Mouse (Mus musculus): ENCODE measurements at regions not wholly inside any gene's neighbourhood (a gene's known extent, or its start where the extent isn't known, plus 50 kb on each side); places are given as distances from the start of the nearest gene placed in this dataset.

- H3K4me1 ChIP-seq (ENCODE audit: control insufficient read depth, insufficient read depth, low read length): no peaks in the 10 kb centered on the region
- H3K9me3 ChIP-seq (ENCODE audit: control insufficient read depth, low read length): no peaks in the 10 kb centered on the region
- no peak overlapping the region for H3K9ac ChIP-seq (ENCODE audit: low read depth, low read length)
- H3K36me3 ChIP-seq (ENCODE audit: control insufficient read depth, insufficient read depth, low read length): no peaks in the 10 kb centered on the region
- H3K4me3 ChIP-seq (ENCODE audit: low read length): no peak overlapping the region
- H3K4me2 ChIP-seq (replicated peaks; ENCODE audit: low read depth, low read length): no peak overlapping the region
- no peak overlapping the region for H3K27ac ChIP-seq (ENCODE audit: low read depth, low read length)
- WGBS: 68% methylated on average over 5 of the region's 5 CpGs
- H3K27me3 ChIP-seq (ENCODE audit: control insufficient read depth, insufficient read depth, low read length): peaks cover 4% of the 10 kb centered on the region; the same call in 1 of the 2 replicates
- ATAC-seq (ENCODE audit: low FRiP score, low TSS enrichment): no peak
These were observed 72.2 kb upstream of the Frmpd3 start for GRCm38 (mm10) chrX:140269742-140270457.

- H3K27ac ChIP-seq (ENCODE audit: low read depth, low read length): no peak overlapping the region
- H3K4me1 ChIP-seq (ENCODE audit: control insufficient read depth, insufficient read depth, low read length): no peaks in the 10 kb centered on the region
- peak; percentile 72; the same call in 1 of the 2 replicates for ATAC-seq (ENCODE audit: low FRiP score, low TSS enrichment)
- peak overlapping the region; percentile 46 for H3K4me3 ChIP-seq (ENCODE audit: low read length)
- H3K4me2 ChIP-seq (replicated peaks; ENCODE audit: low read depth, low read length): peak overlapping the region; percentile 87
- H3K9ac ChIP-seq (ENCODE audit: low read depth, low read length): peak overlapping the region; percentile 40; the same call in 1 of the 2 replicates
- WGBS: 19% methylated on average over 37 of the region's 54 CpGs
- H3K27me3 ChIP-seq (ENCODE audit: control insufficient read depth, insufficient read depth, low read length): peaks cover 44% of the 10 kb centered on the region
- no peaks in the 10 kb centered on the region for H3K9me3 ChIP-seq (ENCODE audit: control insufficient read depth, low read length)
- H3K36me3 ChIP-seq (ENCODE audit: control insufficient read depth, insufficient read depth, low read length): no peaks in the 10 kb centered on the region
These were observed 64.6 kb upstream of the Frmpd3 start for GRCm38 (mm10) chrX:140277327-140277947.

- Histone ChIP-seq H3K4me3 (ENCODE audit: low read length) (peak overlapping the region; percentile 46), H3K4me1 (ENCODE audit: control insufficient read depth, insufficient read depth, low read length) (no peaks in the 10 kb centered on the region), H3K36me3 (ENCODE audit: control insufficient read depth, insufficient read depth, low read length) (no peaks in the 10 kb centered on the region), H3K27me3 (ENCODE audit: control insufficient read depth, insufficient read depth, low read length) (peaks cover 44% of the 10 kb centered on the region), H3K27ac (ENCODE audit: low read depth, low read length) (no peak overlapping the region), H3K9me3 (ENCODE audit: control insufficient read depth, low read length) (no peaks in the 10 kb centered on the region), H3K9ac (ENCODE audit: low read depth, low read length) (peak overlapping the region; percentile 40; the same call in 1 of the 2 replicates), H3K4me2 (replicated peaks; ENCODE audit: low read depth, low read length) (peak overlapping the region; percentile 87)
- ATAC-seq (ENCODE audit: low FRiP score, low TSS enrichment): peak; percentile 47; the same call in 1 of the 2 replicates
- 29% methylated on average over 67 of the region's 69 CpGs for WGBS
These were observed 63.9 kb upstream of the Frmpd3 start for GRCm38 (mm10) chrX:140277978-140278729.

- Histone ChIP-seq H3K9ac (ENCODE audit: low read depth, low read length) (no peak overlapping the region), H3K4me2 (replicated peaks; ENCODE audit: low read depth, low read length) (no peak overlapping the region), H3K9me3 (ENCODE audit: control insufficient read depth, low read length) (no peaks in the 10 kb centered on the region), H3K27ac (ENCODE audit: low read depth, low read length) (no peak overlapping the region), H3K36me3 (ENCODE audit: control insufficient read depth, insufficient read depth, low read length) (no peaks in the 10 kb centered on the region), H3K4me1 (ENCODE audit: control insufficient read depth, insufficient read depth, low read length) (no peaks in the 10 kb centered on the region), H3K4me3 (ENCODE audit: low read length) (no peak overlapping the region), H3K27me3 (ENCODE audit: control insufficient read depth, insufficient read depth, low read length) (peaks cover 44% of the 10 kb centered on the region)
- 25% methylated on average over 6 of the region's 6 CpGs for WGBS
- ATAC-seq (ENCODE audit: low FRiP score, low TSS enrichment): no peak; the same call in 1 of the 2 replicates
These were observed 62.8 kb upstream of the Frmpd3 start for GRCm38 (mm10) chrX:140279266-140279665.

- H3K4me3 ChIP-seq (ENCODE audit: low read length): no peak overlapping the region
- no peak overlapping the region for H3K27ac ChIP-seq (ENCODE audit: low read depth, low read length)
- WGBS: 27% methylated on average over 12 of the region's 12 CpGs
- H3K27me3 ChIP-seq (ENCODE audit: control insufficient read depth, insufficient read depth, low read length): peaks cover 43% of the 10 kb centered on the region
- peak overlapping the region; percentile 12; the same call in 1 of the 2 replicates for H3K4me2 ChIP-seq (replicated peaks; ENCODE audit: low read depth, low read length)
- H3K36me3 ChIP-seq (ENCODE audit: control insufficient read depth, insufficient read depth, low read length): no peaks in the 10 kb centered on the region
- no peaks in the 10 kb centered on the region for H3K4me1 ChIP-seq (ENCODE audit: control insufficient read depth, insufficient read depth, low read length)
- no peak for ATAC-seq (ENCODE audit: low FRiP score, low TSS enrichment)
- H3K9me3 ChIP-seq (ENCODE audit: control insufficient read depth, low read length): no peaks in the 10 kb centered on the region
- H3K9ac ChIP-seq (ENCODE audit: low read depth, low read length): no peak overlapping the region
These were observed 62.0 kb upstream of the Frmpd3 start for GRCm38 (mm10) chrX:140280016-140280415.

Data from kidney, embryonic 14.5 days (tissue).